Mouse (Mus musculus): ENCODE measurements around the gene Cdc20b. TPM values are rescaled to one million over a fixed set of nuclear protein-coding genes. Genes with fewer than 3 reads are reported as not detected.

Gene Cdc20b
- polyA plus RNA-seq (2014; fragmentation: Nextera tagmentation; extraction: Ambion mirVana): 0.46 and 2.0 TPM in 2 replicates

DNA sequence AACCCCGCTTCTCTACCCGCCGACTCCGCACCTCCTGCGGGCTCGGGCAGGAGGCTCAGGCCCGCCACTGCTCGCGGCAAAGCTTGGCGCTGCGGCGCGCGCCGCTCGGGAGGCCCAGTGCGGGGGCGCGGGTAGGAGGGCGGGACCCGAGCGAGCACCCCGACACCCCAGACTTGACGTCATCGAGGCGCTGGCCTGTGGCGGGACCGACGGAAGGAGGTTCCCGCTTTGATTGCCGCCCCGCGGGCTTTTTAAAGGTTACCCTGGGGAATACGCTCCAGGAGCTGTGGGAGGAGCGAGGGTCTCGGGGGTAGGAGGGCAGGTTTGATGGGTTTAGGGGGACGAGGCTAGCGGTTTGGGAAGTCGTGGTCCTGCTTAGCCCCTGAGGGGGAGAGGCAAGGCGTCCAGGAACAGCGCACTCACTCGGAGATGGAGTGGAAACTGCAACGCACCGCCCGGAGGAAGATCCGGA lies at the start of gene Cdc20b:
Gene Cdc20b (plus strand): TSS at position 162 of the 472 bp plus-strand sequence.
- Histone ChIP-seq H3K27me3 (replicated peaks; ENCODE audit: control insufficient read depth, insufficient read depth, low read length) (peaks cover 36% of the 10 kb centered on the region), H3K9me3 (ENCODE audit: control insufficient read depth, low read length) (no peaks in the 10 kb centered on the region), H3K36me3 (ENCODE audit: control insufficient read depth, insufficient read depth, low read length) (no peaks in the 10 kb centered on the region), H3K4me1 (ENCODE audit: control insufficient read depth, insufficient read depth, low read length) (peaks cover 11% of the 10 kb centered on the region), H3K4me2 (ENCODE audit: low read depth, low read length) (peak within 1 kb of the TSS; percentile 99), H3K9ac (ENCODE audit: low read depth, low read length) (peak within 1 kb of the TSS; percentile 60), H3K4me3 (ENCODE audit: low read depth, low read length) (peak within 1 kb of the TSS; percentile 57), H3K27ac (replicated peaks; ENCODE audit: low read depth, low read length) (no peak within 1 kb of the TSS)
- ATAC-seq (ENCODE audit: low read depth): peak; percentile 48; the same call in 1 of the 2 replicates
- WGBS: under 1% methylated on average over 43 of the region's 46 CpGs
- DNase-seq (ENCODE audit: low spot score): peak; percentile 68

DNA sequence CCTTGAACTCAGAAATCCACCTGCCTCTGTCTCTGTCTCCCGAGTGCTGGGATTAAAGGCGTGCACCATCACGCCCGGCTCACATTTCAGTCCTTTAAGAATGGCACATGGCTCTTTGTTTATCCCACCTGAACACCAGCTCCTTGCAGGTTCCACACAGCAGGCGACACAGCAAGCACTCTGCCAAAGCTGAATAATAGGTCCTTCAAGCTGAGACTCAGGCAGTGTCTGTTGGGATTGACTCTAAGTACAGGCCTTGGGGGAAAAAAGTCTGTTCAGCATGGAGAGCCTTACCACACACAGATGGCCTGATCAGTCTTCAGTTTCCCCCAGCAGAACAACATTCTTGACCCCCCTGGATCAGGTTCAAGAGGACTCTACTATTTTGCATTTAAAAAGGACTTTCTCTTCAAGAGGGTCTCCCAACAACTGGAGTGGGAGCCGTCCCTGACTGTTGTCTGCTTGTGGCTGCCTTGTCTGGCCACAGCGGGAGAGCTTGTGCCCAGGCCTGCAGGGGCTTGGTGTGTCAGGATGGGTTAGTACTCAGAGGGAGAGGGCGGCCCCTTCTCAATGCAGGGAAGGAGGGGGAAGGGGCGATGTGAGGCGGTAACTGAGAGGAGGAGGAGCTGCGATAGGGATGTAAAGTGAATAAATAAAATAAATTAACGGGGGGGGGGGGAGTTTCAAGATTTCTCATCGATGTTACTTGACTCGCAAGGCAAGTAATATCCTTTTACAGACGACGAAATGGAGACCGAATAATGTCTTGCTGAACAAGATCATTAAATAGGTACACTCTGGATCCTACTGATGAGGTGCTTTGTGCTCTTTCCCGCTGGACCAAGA lies 49.1 kb upstream of the Cdc20b start:
- peak overlapping the region; percentile 100; the same call in 1 of the 2 replicates for H3K4me2 ChIP-seq (ENCODE audit: low read depth, low read length)
- no peaks in the 10 kb centered on the region for H3K9me3 ChIP-seq (ENCODE audit: control insufficient read depth, low read length)
- no peak for DNase-seq (ENCODE audit: low spot score)

DNA sequence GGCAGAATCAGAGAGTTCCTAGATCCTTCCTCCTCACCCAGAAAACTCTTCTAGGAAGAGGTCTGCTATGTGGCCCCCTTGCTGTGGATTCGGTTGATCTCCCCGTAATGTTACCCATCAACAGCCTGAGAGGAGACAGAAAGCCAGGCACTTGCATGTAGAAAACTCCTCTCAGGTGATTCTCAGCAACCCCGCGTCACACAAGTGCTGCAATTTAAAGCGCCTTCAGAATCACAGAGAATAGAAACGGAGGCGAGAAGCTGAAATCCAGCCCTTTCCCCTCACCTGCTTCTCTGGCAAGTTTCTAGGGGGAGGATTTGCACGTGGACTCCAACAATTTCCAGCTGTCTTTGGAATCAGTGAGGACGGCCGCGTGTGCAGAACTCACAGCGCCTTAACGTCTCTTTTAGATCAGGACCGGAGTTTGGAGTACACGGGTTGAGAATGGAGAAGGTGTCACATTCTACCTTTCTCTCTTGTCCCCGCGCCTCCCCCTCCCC lies 48.4 kb upstream of the Cdc20b start:
- peak overlapping the region; percentile 59 for H3K4me3 ChIP-seq (ENCODE audit: low read depth, low read length)

More for the DNA sequence above, 49.1 kb upstream of the Cdc20b start:
- no peak for ATAC-seq (ENCODE audit: low read depth)
- WGBS: 7% methylated on average over 18 of the region's 18 CpGs
- Histone ChIP-seq H3K9ac (ENCODE audit: low read depth, low read length) (no peak overlapping the region), H3K4me3 (ENCODE audit: low read depth, low read length) (0 out of 2 replicates have a peak overlapping the region, but pooled peaks have one; percentile 59), H3K27ac (replicated peaks; ENCODE audit: low read depth, low read length) (no peak overlapping the region), H3K4me1 (ENCODE audit: control insufficient read depth, insufficient read depth, low read length) (peaks cover 17% of the 10 kb centered on the region), H3K27me3 (replicated peaks; ENCODE audit: control insufficient read depth, insufficient read depth, low read length) (peaks cover 58% of the 10 kb centered on the region), H3K36me3 (ENCODE audit: control insufficient read depth, insufficient read depth, low read length) (no peaks in the 10 kb centered on the region)

DNA sequence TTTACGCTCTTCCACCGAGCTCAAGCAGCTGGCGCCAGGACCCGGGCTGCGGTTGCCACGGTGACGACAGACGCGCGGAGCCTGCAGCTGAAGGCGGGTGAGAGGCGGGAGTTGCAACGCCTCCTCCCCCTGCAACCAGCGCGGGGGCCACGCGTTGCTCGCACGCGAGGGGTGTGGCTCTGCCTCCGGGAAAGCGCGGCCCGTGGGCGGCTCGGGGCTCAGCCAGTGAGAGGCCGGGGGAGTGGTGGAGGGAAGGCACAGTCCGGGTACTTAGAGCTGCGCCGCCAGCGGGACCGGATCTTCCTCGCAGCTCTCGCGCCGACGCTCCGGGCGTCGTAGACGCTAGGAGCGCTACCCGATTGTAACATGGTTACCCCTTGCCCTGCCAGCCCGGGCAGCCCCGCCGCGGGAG lies 47.4 kb upstream of the Cdc20b start, which contains the start of gene Ccno:
Gene Ccno (plus strand): TSS at position 271 of the 412 bp plus-strand sequence.
- no peak within 1 kb of the TSS for H3K27ac ChIP-seq (replicated peaks; ENCODE audit: low read depth, low read length)
- DNase-seq (ENCODE audit: low spot score) (peak; percentile 98), ATAC-seq (ENCODE audit: low read depth) (peak; percentile 98)
- peaks cover 17% of the 10 kb centered on the region for H3K4me1 ChIP-seq (ENCODE audit: control insufficient read depth, insufficient read depth, low read length)
- H3K9me3 ChIP-seq (ENCODE audit: control insufficient read depth, low read length): no peaks in the 10 kb centered on the region
- WGBS: under 1% methylated on average over 21 of the region's 47 CpGs
- peak within 1 kb of the TSS; percentile 64 for H3K9ac ChIP-seq (ENCODE audit: low read depth, low read length)
- H3K27me3 ChIP-seq (replicated peaks; ENCODE audit: control insufficient read depth, insufficient read depth, low read length): peaks cover 71% of the 10 kb centered on the region
- H3K4me2 ChIP-seq (ENCODE audit: low read depth, low read length): peak within 1 kb of the TSS; percentile 100
- H3K4me3 ChIP-seq (ENCODE audit: low read depth, low read length): peak within 1 kb of the TSS; percentile 59
- H3K36me3 ChIP-seq (ENCODE audit: control insufficient read depth, insufficient read depth, low read length): no peaks in the 10 kb centered on the region

More for the DNA sequence above, 48.4 kb upstream of the Cdc20b start:
- Histone ChIP-seq H3K36me3 (ENCODE audit: control insufficient read depth, insufficient read depth, low read length) (no peaks in the 10 kb centered on the region), H3K9me3 (ENCODE audit: control insufficient read depth, low read length) (no peaks in the 10 kb centered on the region), H3K27ac (replicated peaks; ENCODE audit: low read depth, low read length) (no peak overlapping the region), H3K4me1 (ENCODE audit: control insufficient read depth, insufficient read depth, low read length) (peaks cover 17% of the 10 kb centered on the region), H3K4me2 (ENCODE audit: low read depth, low read length) (peak overlapping the region; percentile 100), H3K9ac (ENCODE audit: low read depth, low read length) (no peak overlapping the region), H3K27me3 (replicated peaks; ENCODE audit: control insufficient read depth, insufficient read depth, low read length) (peaks cover 65% of the 10 kb centered on the region)
- no peak for ATAC-seq (ENCODE audit: low read depth)
- no peak for DNase-seq (ENCODE audit: low spot score)
- WGBS: 2% methylated on average over 17 of the region's 17 CpGs

DNA sequence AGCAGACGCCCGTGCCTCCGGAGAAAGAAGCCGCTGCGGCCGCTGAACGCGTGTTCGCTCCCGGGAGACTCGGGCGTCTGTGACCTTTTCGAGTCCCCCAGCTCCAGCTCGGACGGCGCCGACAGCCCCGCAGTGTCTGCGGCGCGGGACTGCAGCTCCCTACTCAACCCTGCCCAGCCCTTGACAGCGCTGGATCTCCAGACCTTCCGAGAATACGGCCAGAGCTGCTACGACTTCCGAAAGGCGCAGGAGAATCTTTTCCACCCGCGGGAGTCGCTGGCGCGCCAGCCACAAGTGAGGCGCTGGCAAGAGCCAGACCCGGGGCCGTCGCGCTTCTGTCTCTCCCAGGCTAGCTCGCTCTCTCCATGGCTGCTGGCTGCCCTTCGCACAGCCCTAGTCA lies 46.9 kb upstream of the Cdc20b start:
- WGBS: 0% methylated on average over 25 of the region's 39 CpGs
- DNase-seq (ENCODE audit: low spot score): no peak

DNA sequence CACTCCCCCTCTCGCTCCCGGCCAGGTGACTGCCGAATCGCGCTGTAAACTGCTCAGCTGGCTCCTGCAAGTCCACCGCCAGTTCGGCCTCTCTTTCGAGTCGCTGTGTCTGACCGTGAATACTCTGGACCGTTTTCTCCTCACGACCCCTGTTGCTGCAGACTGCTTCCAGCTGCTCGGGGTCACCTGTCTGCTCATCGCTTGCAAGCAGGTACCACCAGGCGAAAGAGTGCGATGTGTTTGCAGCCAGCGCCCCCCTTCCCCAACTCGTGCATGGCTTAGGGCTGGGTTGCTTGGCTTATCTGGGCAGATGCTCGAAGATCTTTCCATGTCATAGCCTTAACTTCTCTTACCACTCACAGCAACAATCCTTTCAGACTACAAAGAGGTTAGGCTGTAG lies 46.0 kb upstream of the Cdc20b start:
- under 1% methylated on average over 19 of the region's 19 CpGs for WGBS
- Histone ChIP-seq H3K4me3 (ENCODE audit: low read depth, low read length) (peak overlapping the region; percentile 59), H3K27me3 (replicated peaks; ENCODE audit: control insufficient read depth, insufficient read depth, low read length) (peaks cover 83% of the 10 kb centered on the region), H3K9ac (ENCODE audit: low read depth, low read length) (peak overlapping the region; percentile 30; the same call in 1 of the 2 replicates), H3K4me2 (ENCODE audit: low read depth, low read length) (peak overlapping the region; percentile 100), H3K4me1 (ENCODE audit: control insufficient read depth, insufficient read depth, low read length) (peaks cover 22% of the 10 kb centered on the region), H3K36me3 (ENCODE audit: control insufficient read depth, insufficient read depth, low read length) (no peaks in the 10 kb centered on the region), H3K9me3 (ENCODE audit: control insufficient read depth, low read length) (no peaks in the 10 kb centered on the region), H3K27ac (replicated peaks; ENCODE audit: low read depth, low read length) (no peak overlapping the region)
- ATAC-seq (ENCODE audit: low read depth): no peak
- DNase-seq (ENCODE audit: low spot score): no peak

More for the DNA sequence above, 46.9 kb upstream of the Cdc20b start:
- no peaks in the 10 kb centered on the region for H3K9me3 ChIP-seq (ENCODE audit: control insufficient read depth, low read length)
- no peak overlapping the region for H3K27ac ChIP-seq (replicated peaks; ENCODE audit: low read depth, low read length)
- peak; percentile 12 for ATAC-seq (ENCODE audit: low read depth)
- H3K4me3 ChIP-seq (ENCODE audit: low read depth, low read length): peak overlapping the region; percentile 59
- no peaks in the 10 kb centered on the region for H3K36me3 ChIP-seq (ENCODE audit: control insufficient read depth, insufficient read depth, low read length)
- peaks cover 17% of the 10 kb centered on the region for H3K4me1 ChIP-seq (ENCODE audit: control insufficient read depth, insufficient read depth, low read length)
- peak overlapping the region; percentile 64 for H3K9ac ChIP-seq (ENCODE audit: low read depth, low read length)
- H3K27me3 ChIP-seq (replicated peaks; ENCODE audit: control insufficient read depth, insufficient read depth, low read length): peaks cover 75% of the 10 kb centered on the region
- peak overlapping the region; percentile 100 for H3K4me2 ChIP-seq (ENCODE audit: low read depth, low read length)

DNA sequence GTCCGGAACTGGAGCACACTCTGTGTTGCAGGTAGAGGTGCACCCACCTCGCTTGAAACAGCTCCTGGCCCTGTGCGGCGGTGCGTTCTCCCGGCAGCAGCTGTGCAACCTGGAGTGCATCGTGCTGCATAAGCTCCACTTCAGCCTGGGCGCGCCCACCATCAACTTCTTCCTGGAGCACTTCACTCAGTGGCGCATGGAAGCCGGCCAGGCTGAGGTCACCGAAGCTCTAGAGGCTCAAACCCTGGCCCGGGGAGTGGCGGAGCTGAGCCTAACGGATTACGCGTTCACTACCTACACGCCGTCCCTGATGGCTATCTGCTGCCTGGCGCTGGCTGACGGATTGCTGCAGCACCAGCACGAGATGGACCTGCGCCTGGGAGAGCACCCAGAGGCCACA lies 45.4 kb upstream of the Cdc20b start:
- Histone ChIP-seq H3K27ac (replicated peaks; ENCODE audit: low read depth, low read length) (no peak overlapping the region), H3K4me3 (ENCODE audit: low read depth, low read length) (peak overlapping the region; percentile 7; the same call in 1 of the 2 replicates), H3K4me2 (ENCODE audit: low read depth, low read length) (peak overlapping the region; percentile 100), H3K9me3 (ENCODE audit: control insufficient read depth, low read length) (no peaks in the 10 kb centered on the region), H3K27me3 (replicated peaks; ENCODE audit: control insufficient read depth, insufficient read depth, low read length) (peaks cover 85% of the 10 kb centered on the region), H3K4me1 (ENCODE audit: control insufficient read depth, insufficient read depth, low read length) (peaks cover 25% of the 10 kb centered on the region), H3K36me3 (ENCODE audit: control insufficient read depth, insufficient read depth, low read length) (no peaks in the 10 kb centered on the region), H3K9ac (ENCODE audit: low read depth, low read length) (no peak overlapping the region)
- no peak for DNase-seq (ENCODE audit: low spot score)
- no peak for ATAC-seq (ENCODE audit: low read depth)
- 2% methylated on average over 15 of the region's 23 CpGs for WGBS

DNA sequence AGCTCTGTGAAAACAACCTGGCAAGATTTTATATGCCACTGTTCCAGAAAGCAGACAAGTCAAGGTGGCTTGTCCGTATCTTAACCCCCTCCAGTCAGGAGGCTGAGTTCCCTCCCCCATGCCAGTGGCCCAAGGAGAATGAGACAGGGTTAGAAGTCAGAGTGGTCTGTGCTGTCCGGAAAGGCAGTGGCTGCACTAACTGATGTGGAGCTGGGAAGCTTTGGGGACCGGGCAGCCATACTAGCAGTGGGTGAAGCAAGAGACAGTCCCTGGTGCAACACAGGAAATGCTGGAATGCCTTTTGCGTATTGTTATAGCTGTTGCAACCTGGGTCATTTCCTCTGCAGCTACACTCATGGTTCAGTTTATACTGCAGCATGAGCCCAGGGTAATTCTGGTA lies 44.6 kb upstream of the Cdc20b start:
- 11% methylated on average over 4 of the region's 4 CpGs for WGBS
- Histone ChIP-seq H3K4me2 (ENCODE audit: low read depth, low read length) (no peak overlapping the region), H3K9ac (ENCODE audit: low read depth, low read length) (no peak overlapping the region), H3K4me3 (ENCODE audit: low read depth, low read length) (no peak overlapping the region), H3K4me1 (ENCODE audit: control insufficient read depth, insufficient read depth, low read length) (peaks cover 25% of the 10 kb centered on the region), H3K27ac (replicated peaks; ENCODE audit: low read depth, low read length) (no peak overlapping the region), H3K27me3 (replicated peaks; ENCODE audit: control insufficient read depth, insufficient read depth, low read length) (peaks cover 90% of the 10 kb centered on the region), H3K36me3 (ENCODE audit: control insufficient read depth, insufficient read depth, low read length) (no peaks in the 10 kb centered on the region), H3K9me3 (ENCODE audit: control insufficient read depth, low read length) (no peaks in the 10 kb centered on the region)
- DNase-seq (ENCODE audit: low spot score) (no peak), ATAC-seq (ENCODE audit: low read depth) (no peak)
